Mouse (Mus musculus) thymus, adult 18-20 months (tissue): Measurements from ENCODE around the gene Tmem176a.

ENCODE experiments used
- DNase-seq, 2 experiments: peaks; one replicate each; pipeline ENCODE4 v3.0.0; 2022; ENCODE audit warnings: mixed read lengths in 2 of 2

The Tmem176a gene

DNA sequence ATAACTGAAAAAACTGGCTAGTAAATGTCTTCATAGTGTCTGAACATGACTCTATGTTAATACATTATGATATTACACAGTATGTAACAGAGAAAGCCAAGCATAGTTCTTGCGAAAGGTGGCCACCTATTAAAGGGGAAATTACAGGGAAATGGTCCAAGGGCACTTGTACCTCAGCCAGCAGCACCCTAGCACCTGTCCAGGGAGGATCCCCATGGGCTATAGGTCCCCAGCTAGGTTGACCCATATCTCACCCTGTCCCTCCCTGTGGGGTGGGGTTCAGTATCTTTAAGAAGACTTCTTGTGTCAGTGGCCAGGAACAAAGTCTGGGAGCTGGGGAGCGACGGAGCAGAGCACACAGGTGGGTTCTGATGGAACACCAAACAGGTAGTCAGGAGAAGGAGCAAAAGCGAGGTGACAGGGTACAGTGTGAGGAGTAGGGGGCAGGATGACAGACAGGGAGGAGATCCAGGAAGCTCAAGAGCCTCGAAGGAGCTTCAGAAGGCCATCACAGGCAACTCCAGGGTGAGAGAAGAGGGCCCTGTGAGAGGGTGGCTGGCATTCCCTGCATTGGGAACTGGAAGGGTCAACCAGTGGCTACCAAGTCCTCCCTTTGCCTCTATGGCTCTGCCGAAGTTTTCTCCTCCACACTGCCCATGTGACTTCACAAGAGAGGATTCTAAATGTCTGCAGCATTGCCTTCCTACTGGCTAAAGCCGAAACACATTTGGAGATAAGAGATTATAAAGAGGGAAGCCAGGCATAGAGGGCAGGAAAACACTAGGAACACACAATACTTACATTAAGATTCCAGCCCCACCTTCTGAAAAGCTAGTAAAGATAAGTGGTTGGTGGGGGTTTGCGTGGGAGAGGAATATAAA, 54.5 kb downstream of the Tmem176a start:
- no peak for DNase-seq

DNA sequence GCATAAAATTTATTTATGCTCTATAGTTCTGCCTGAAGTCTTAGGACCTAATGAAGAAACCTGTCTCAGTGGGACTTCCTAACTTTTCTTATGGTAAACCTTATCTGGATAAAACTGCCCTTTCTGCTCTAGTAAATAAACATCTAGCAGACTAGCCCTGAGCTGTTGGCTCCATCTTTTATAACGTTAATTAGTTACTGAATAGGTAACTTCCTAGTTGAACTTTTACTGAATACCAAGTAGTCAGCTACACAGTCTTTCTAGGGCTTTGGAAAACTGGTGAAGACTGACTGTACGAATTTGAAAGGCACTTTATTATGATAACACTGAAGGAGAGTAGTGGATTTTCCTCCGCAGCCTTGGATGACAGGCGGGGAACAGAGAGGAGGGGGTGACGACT, 55.2 kb downstream of the Tmem176a start:
- DNase-seq, result no peak
